Mouse (Mus musculus) spleen, embryonic (tissue): ENCODE measurements at regions not wholly inside any gene's neighbourhood (a gene's known extent, or its start where the extent isn't known, plus 50 kb on each side); places are given as distances from the start of the nearest gene placed in this dataset.
"Not testable (repeated sequence)": the region's sequence is repeated elsewhere in the genome, so short reads cannot be mapped to it uniquely, and the experiment has no call there.

Source experiments
- CTCF ChIA-PET: fragments of 350-600 bp; sonication (Branson Sonifier 250); formaldehyde crosslinking; loops from one replicate; lab custom pipeline; 2022; lab: Charles Lee

- CTCF ChIA-PET: no interaction called here
These were observed 348.7 kb upstream of the Cpeb2 start for GRCm38 (mm10) chr5:42884251-42884650.

GRCm38 (mm10) chr5:42891890-42892289 lies 341.1 kb upstream of the Cpeb2 start:
- CTCF ChIA-PET: interaction anchor here (0.7 kb wide), 1 partner anchor 525 kb away, joined by 3 read pairs; no protein-coding TSS in a partner anchor

- CTCF ChIA-PET: no interaction called here
These were observed 326.8 kb upstream of the Cpeb2 start for GRCm38 (mm10) chr5:42906136-42906535.

GRCm38 (mm10) chr5:42919328-42919727 lies 313.6 kb upstream of the Cpeb2 start:
- CTCF ChIA-PET: interaction anchor here (0.6 kb wide), 1 partner anchor 1817 kb away, joined by 20 read pairs; no protein-coding TSS in a partner anchor

GRCm38 (mm10) chr5:42932106-42932505 lies 300.9 kb upstream of the Cpeb2 start:
- CTCF ChIA-PET: no interaction called here

GRCm38 (mm10) chr5:42959296-42959862 lies 273.6 kb upstream of the Cpeb2 start:
- CTCF ChIA-PET: no interaction called here

- CTCF ChIA-PET: not testable (repeated sequence)
These were observed 266.0 kb upstream of the Cpeb2 start for GRCm38 (mm10) chr5:42966952-42967351.

- CTCF ChIA-PET: no interaction called here
These were observed 263.8 kb upstream of the Cpeb2 start for GRCm38 (mm10) chr5:42969209-42969608.

GRCm38 (mm10) chr5:42969621-42970020 lies 263.3 kb upstream of the Cpeb2 start:
- CTCF ChIA-PET: no interaction called here

- CTCF ChIA-PET: no interaction called here
These were observed 255.9 kb upstream of the Cpeb2 start for GRCm38 (mm10) chr5:42977108-42977507.

- CTCF ChIA-PET: no interaction called here
These were observed 251.9 kb upstream of the Cpeb2 start for GRCm38 (mm10) chr5:42980946-42981650.

- CTCF ChIA-PET: no interaction called here
These were observed 246.8 kb upstream of the Cpeb2 start for GRCm38 (mm10) chr5:42986203-42986602.

- CTCF ChIA-PET: no interaction called here
These were observed 245.1 kb upstream of the Cpeb2 start for GRCm38 (mm10) chr5:42987710-42988466.

- CTCF ChIA-PET: no interaction called here
These were observed 243.7 kb upstream of the Cpeb2 start for GRCm38 (mm10) chr5:42989287-42989686.

GRCm38 (mm10) chr5:43024006-43024593 lies 208.9 kb upstream of the Cpeb2 start:
- CTCF ChIA-PET: no interaction called here

- CTCF ChIA-PET: no interaction called here
These were observed 201.7 kb upstream of the Cpeb2 start for GRCm38 (mm10) chr5:43031285-43031684.

- CTCF ChIA-PET: no interaction called here
These were observed 201.1 kb upstream of the Cpeb2 start for GRCm38 (mm10) chr5:43031916-43032315.

GRCm38 (mm10) chr5:43034421-43034820 lies 198.5 kb upstream of the Cpeb2 start:
- CTCF ChIA-PET: no interaction called here

- CTCF ChIA-PET: no interaction called here
These were observed 195.4 kb upstream of the Cpeb2 start for GRCm38 (mm10) chr5:43037592-43037991.

- CTCF ChIA-PET: no interaction called here
These were observed 193.4 kb upstream of the Cpeb2 start for GRCm38 (mm10) chr5:43039525-43039924.

- CTCF ChIA-PET: no interaction called here
These were observed 190.4 kb upstream of the Cpeb2 start for GRCm38 (mm10) chr5:43042585-43042984.

- CTCF ChIA-PET: no interaction called here
These were observed 187.1 kb upstream of the Cpeb2 start for GRCm38 (mm10) chr5:43045860-43046259.
